Mouse (Mus musculus): Measurements from ENCODE around the gene Magea1. TPM values are rescaled to one million over a fixed set of nuclear protein-coding genes. Genes with fewer than 3 reads are reported as not detected.

Magea1 gene
- not detected in 2 replicates for polyA plus RNA-seq (2021; fragmentation: Nextera tagmentation)
- long read RNA-seq, experiment 1: 0 reads
- long read RNA-seq, experiment 2: 0 reads

DNA sequence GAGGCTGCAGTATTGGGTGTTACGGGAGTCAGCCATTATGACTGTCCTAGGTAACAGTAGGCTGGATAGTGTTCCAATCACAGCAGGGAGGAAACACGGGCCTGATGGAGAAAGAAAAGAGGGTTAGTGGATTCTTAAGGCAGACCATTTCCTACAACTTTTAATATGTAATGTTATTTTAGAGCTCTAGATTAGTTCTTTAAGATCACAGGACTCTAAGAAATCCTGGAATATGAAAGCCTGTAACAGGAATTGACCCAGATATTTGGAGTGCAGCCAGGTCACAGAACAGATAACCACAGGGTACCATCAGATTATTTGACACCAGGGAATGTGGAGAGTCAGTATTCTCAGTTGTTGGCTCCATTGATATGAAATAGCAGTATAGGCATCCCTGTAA, at the start of gene Magea1:
Gene Magea1, minus strand, starts transcription at position 101 of the 400 bp plus-strand sequence.

DNA sequence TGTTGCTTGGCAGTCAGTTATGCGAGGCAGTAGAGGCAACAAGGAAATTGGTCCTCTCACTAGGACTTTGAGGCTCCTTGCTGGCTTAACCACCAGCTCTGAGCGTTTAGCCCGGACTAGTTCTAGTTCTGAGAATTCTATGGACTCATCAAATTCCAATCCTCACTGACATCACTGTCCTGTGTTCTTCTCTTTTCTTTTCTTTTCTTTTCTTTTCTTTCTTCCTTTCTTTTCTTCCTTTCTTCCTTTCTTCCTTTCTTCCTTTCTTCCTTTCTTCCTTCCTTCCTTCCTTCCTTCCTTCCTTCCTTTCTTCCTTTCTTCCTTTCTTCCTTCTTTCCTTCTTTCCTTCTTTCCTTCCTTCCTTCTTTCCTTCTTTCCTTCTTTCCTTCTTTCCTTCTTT, 38.7 kb upstream of the Magea1 start, which contains the start of gene Cldn34b2:
Gene Cldn34b2, minus strand, starts transcription at position 101 of the 400 bp plus-strand sequence.

DNA sequence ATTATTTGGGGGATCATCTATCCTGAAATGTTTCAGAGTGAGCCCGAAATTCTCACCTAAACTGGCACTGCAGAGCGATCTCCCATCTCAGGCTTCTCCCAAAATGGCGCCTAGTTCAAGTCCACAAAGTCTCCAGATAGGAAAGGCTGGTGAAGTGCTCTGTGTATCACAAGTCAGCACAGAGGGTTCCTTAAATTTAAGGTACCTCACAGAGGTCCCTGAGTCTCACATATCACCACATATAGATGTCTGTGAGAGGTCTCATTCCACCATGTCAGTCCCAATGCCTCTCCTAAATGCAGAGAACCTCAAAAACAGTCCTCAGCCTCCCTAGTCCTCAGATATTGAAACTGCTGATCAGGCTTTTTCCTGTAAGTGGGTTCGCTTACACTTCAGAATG, 4.0 kb upstream of the Magea1 start, which contains the start of gene Magea2:
Gene Magea2, minus strand, starts transcription at position 101 of the 400 bp plus-strand sequence.

DNA sequence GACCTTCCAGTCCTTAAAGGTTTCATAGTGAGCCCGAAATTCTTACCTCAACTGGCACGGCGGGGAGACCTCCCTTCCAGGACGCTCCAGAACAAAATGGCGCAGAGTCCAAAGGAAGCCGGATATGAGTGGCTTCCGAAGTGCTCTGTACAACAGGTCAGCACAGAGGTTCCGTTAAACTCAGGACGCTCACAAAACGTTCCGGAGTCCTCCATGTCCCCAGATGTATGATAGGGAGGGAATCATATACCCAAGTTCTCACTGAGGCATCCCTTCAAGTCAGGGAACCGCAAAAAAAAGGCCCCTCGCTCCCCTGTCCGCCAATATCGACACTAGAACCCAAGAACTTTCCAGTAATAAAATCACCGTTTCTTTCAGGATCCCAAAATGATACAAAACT, 26.5 kb downstream of the Magea1 start, which contains the start of gene Magea5:
Gene Magea5, minus strand, starts transcription at position 101 of the 400 bp plus-strand sequence.

Other genes starting within 250 kb of the Magea1 start
- not detected in 2 replicates for gene Cldn34b1, start 199.5 kb downstream of the Magea1 start, polyA plus RNA-seq (2021; fragmentation: Nextera tagmentation)
- gene Magea6, start 153.8 kb downstream of the Magea1 start, polyA plus RNA-seq (2021; fragmentation: Nextera tagmentation): not detected in 2 replicates
- not detected in 2 replicates for gene Magea3, start 140.3 kb downstream of the Magea1 start, polyA plus RNA-seq (2021; fragmentation: Nextera tagmentation)
- gene Magea8, start 93.9 kb downstream of the Magea1 start, polyA plus RNA-seq (2021; fragmentation: Nextera tagmentation): not detected in 2 replicates
- not detected in 2 replicates for gene Magea5, start 26.6 kb downstream of the Magea1 start, polyA plus RNA-seq (2021; fragmentation: Nextera tagmentation)
- not detected in 2 replicates for gene Magea2, start 3.9 kb upstream of the Magea1 start, polyA plus RNA-seq (2021; fragmentation: Nextera tagmentation)
- not detected in 2 replicates for gene Cldn34b2, start 38.6 kb upstream of the Magea1 start, polyA plus RNA-seq (2021; fragmentation: Nextera tagmentation)
- gene Sat1, start 126.7 kb upstream of the Magea1 start, polyA plus RNA-seq (2021; fragmentation: Nextera tagmentation): 105 and 132 TPM in 2 replicates
- 22.8 and 28.8 TPM in 2 replicates for gene Acot9, start 172.7 kb upstream of the Magea1 start, polyA plus RNA-seq (2021; fragmentation: Nextera tagmentation)